Mouse (Mus musculus): ENCODE data around the gene Zfp790.
A peak's percentile ranks its signal among the peaks of the same experiment; 100 is the strongest.

The Zfp790 gene

GRCm38 (mm10) chr7:29815910-29816429 is at the start of gene Zfp790:
TSS of gene Zfp790 (plus strand) at chr7:29816114.
- peak; percentile 84 to 93 for DNase-seq (ENCODE audit: low spot score in 2 of 2)

- peak; percentile 72 to 86 for DNase-seq (ENCODE audit: low spot score in 2 of 2)
Measured at GRCm38 (mm10) chr7:29767058-29767686, 48.7 kb upstream of the Zfp790 start.

- DNase-seq (ENCODE audit: low spot score in 2 of 2): peak; percentile 90 to 94
Measured at GRCm38 (mm10) chr7:29768090-29768900, 47.6 kb upstream of the Zfp790 start, which contains the start of gene Zfp84. TSS of gene Zfp84 (plus strand) at chr7:29768552.

GRCm38 (mm10) chr7:29768980-29769379 is 46.9 kb upstream of the Zfp790 start:
- DNase-seq (ENCODE audit: low spot score in 2 of 2): no peak

GRCm38 (mm10) chr7:29773503-29773902 is 42.4 kb upstream of the Zfp790 start:
- DNase-seq (ENCODE audit: low spot score in 2 of 2): no peak

- DNase-seq (ENCODE audit: low spot score in 2 of 2): no peak
Measured at GRCm38 (mm10) chr7:29774371-29774770, 41.5 kb upstream of the Zfp790 start.

GRCm38 (mm10) chr7:29776568-29776967 is 39.3 kb upstream of the Zfp790 start:
- no peak for DNase-seq (ENCODE audit: low spot score in 2 of 2)

DNA sequence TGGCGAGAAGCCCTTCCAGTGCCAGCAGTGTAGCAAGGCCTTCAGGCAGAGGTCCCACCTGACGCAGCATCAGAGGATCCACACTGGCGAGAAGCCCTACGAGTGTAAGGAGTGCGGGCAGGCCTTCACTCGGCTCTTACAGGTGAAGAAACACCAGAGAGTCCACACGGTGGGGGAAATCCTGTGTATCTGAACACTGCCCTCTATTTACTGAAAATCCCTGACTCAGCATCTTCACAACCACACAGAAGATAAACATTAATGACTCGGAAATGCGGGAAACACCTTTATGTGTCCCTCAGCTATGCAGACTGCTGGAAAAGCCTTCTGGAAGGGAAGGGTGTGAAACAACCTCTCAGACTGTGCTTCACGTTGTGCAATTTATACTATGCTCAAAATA is 38.5 kb upstream of the Zfp790 start:
- DNase-seq (ENCODE audit: low spot score in 2 of 2): no peak

- peak; percentile 36 to 85 for DNase-seq (ENCODE audit: low spot score in 2 of 2)
Measured at GRCm38 (mm10) chr7:29783871-29784551, 31.9 kb upstream of the Zfp790 start, which contains the start of gene Zfp30. TSS of gene Zfp30 (plus strand) at chr7:29783998.

- no peak for DNase-seq (ENCODE audit: low spot score in 2 of 2)
Measured at GRCm38 (mm10) chr7:29785023-29785422, 30.9 kb upstream of the Zfp790 start.

- DNase-seq (ENCODE audit: low spot score in 2 of 2): no peak
Measured at GRCm38 (mm10) chr7:29785888-29786287, 30.0 kb upstream of the Zfp790 start.

DNA sequence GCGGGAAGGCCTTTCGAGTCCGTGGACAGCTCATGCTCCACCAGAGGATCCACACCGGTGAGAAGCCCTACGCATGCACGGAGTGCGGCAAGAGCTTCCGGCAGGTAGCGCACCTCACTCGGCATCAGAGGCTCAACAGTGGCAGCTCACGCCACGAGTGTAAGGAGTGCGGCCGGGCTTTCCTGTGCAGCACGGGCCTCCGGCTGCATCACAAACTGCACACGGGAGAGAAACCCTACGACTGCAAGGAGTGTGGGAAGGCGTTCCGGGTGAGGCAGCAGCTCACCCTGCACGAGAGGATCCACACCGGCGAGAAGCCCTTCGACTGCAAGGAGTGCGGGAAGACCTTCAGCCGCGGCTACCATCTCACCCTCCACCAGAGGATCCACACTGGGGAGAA is 23.0 kb upstream of the Zfp790 start:
- DNase-seq (ENCODE audit: low spot score in 2 of 2): no peak

GRCm38 (mm10) chr7:29807046-29807445 is 8.9 kb upstream of the Zfp790 start:
- no peak for DNase-seq (ENCODE audit: low spot score in 2 of 2)

DNA sequence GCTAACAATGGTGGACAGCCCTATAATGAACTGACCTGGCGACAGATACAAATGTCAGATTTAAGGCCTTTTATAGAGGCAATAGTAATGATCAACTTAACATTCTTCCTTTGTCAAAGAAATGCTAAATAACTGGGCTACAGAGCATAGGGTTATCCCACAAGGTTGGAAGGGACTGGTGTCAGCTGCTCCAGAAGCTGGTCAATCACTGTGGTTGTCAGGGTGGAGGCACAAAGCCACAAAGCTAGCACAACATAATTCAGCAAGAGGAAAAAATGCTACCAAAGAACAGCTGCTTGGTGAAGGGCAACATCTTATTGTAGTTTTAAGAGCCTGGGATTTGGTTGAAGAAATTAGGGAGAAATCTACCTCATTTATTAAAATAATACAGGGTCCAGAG is 3.7 kb upstream of the Zfp790 start:
- DNase-seq (ENCODE audit: low spot score in 2 of 2): no peak

GRCm38 (mm10) chr7:29814381-29814780 is 1.5 kb upstream of the Zfp790 start:
- no peak for DNase-seq (ENCODE audit: low spot score in 2 of 2)

DNA sequence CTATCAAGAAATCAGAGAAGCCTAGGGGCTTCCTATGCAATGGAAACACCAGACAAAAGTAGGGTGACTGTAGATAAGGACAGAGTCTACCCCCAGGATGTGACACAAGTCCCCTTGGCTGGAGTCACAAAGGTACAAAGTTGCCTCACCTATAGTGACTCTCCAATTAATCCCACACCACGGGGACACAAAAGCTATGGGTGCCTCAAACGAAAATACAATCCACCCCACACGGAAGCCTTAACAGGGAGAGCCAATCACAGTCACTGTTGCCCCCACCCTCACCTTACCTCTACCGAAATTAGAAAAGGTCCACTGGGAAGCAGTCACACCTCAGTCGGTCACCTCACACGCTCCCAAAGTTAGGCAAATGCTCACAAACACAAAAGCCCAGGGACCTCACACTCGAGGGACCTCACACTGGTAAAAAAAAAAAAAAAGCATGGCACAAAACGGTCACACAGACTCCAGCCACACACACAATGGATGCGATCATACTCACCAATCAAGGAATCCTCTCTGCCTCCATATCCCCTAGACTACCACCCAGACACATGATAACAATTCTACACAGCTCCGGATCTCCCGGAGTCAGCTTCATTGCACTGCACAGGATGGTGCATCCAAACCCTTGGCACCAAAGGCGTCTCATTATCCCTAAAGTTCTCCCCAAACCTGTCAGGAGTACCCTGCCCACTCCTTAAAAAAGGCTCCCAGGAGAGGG is 691 bp upstream of the Zfp790 start:
- DNase-seq (ENCODE audit: low spot score in 2 of 2): no peak

DNA sequence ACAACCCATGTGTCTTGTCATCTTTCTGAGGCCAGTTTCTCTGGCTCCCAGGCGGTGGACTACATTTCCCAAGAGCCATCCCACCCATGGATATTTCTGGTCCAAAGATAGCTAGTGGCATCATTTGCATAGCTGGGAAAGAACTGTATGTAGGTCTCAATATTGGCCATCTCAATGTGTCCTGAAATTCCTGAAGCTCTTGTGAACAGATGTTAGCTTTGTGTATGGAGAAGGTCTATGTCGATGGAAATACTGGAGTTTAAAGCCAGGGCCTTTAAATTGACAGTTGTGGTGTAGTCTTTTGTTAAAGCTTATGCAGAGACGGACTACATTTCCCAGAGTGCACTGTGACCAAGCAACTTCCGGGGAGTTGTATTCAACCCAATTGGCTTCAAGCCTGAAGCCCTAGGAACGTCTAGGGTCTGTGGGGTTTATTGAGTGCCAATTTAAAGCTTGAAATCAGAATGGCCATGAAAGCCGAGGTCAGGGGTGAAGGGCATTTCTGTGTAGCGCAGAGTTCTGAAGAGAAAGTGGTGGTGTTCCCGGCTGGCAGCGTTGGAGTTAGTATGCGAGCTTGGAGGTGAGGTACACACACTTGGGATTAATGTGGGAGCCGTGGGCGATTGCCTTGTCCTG is 2.8 kb downstream of the Zfp790 start:
- DNase-seq (ENCODE audit: low spot score in 2 of 2): peak; percentile 52 to 82

GRCm38 (mm10) chr7:29828001-29828400 is 12.1 kb downstream of the Zfp790 start:
- DNase-seq (ENCODE audit: low spot score in 2 of 2): no peak

- no peak for DNase-seq (ENCODE audit: low spot score in 2 of 2)
Measured at GRCm38 (mm10) chr7:29829804-29830203, 13.9 kb downstream of the Zfp790 start.

GRCm38 (mm10) chr7:29836816-29837215 is 20.9 kb downstream of the Zfp790 start:
- no peak for DNase-seq (ENCODE audit: low spot score in 2 of 2)

DNA sequence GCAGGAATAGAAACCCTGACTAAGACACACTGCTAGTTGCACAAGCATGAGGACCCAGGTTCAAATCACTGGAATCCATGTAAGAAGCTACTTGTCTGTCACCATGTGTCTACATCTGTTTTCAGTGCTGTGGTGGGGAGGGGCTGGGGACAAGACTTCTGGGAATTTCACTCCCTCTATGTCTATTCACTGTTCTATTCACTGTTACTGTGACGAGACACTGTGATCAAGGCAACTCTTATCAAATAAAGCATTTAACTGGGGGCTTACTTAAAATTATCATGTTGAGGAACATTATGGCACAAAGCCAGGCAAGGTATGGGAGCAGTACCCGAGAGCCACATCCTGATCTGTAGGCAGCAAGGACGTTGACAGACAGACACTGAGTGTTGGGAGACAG is 23.3 kb downstream of the Zfp790 start:
- no peak for DNase-seq (ENCODE audit: low spot score in 2 of 2)
